Mouse (Mus musculus) heart, embryonic 10.5 days (tissue): ENCODE measurements around the gene Cenpu. TPM values are rescaled to one million over a fixed set of nuclear protein-coding genes. Genes with fewer than 3 reads are reported as not detected.
A peak's percentile ranks its signal among the peaks of the same experiment; 100 is the strongest.

Experiments
- DNase-seq: peaks from one replicate; pipeline ENCODE4 v3.0.0-alpha.2; 2017; ENCODE audit warnings: low spot score
- H3K27ac ChIP-seq: fragments of 300-500 bp; sonication (generic); 2 replicates; pipeline ENCODE4 v1.5.1; 2016; ENCODE audit warnings: mild to moderate bottlenecking
- H3K27me3 ChIP-seq: fragments of 300-500 bp; sonication (generic); 2 replicates; pipeline ENCODE4 v1.6.1; 2016; ENCODE audit warnings: mild to moderate bottlenecking; ENCODE audit not compliant: poor library complexity, insufficient read depth, severe bottlenecking
- H3K36me3 ChIP-seq: fragments of 300-500 bp; sonication (generic); 2 replicates; pipeline ENCODE4 v1.6.1; 2016; ENCODE audit warnings: mild to moderate bottlenecking, moderate library complexity
- H3K4me1 ChIP-seq: fragments of 300-500 bp; sonication (generic); 2 replicates; pipeline ENCODE4 v1.6.1; 2016; ENCODE audit warnings: mild to moderate bottlenecking
- H3K4me3 ChIP-seq: fragments of 300-500 bp; sonication (generic); 2 replicates; pipeline ENCODE4 v1.5.1; 2016; ENCODE audit warnings: mild to moderate bottlenecking, moderate library complexity
- H3K9me3 ChIP-seq: fragments of 300-500 bp; sonication (generic); 2 replicates; pipeline ENCODE4 v1.6.1; 2016; ENCODE audit warnings: mild to moderate bottlenecking, moderate library complexity
- WGBS: fragments of 180-500 bp; shearing (Covaris S2); methylation state at CpG from one replicate; pipeline ENCODE4 v1.1.7; 2016; 5-methylcytosine and 5-hydroxymethylcytosine counted together
- polyA plus RNA-seq: library from polyadenylated mRNA; unstranded; fragments of >200 nt; fragmentation: Nextera tagmentation; extraction: Ambion mirVana; gene quantifications from 2 replicates; pipeline ENCODE4 v1.2.1, GENCODE M21; 2016

Gene Cenpu
- 11.9 and 16.4 TPM in 2 replicates for polyA plus RNA-seq

- under 1% methylated on average over 50 of the region's 50 CpGs for WGBS
- Histone ChIP-seq H3K4me1 (peaks cover 14% of the 10 kb centered on the region), H3K4me3 (peak within 1 kb of the TSS; percentile 89), H3K27me3 (no peaks in the 10 kb centered on the region), H3K36me3 (peaks cover 10% of the 10 kb centered on the region), H3K9me3 (no peaks in the 10 kb centered on the region), H3K27ac (peak within 1 kb of the TSS; percentile 83)
- DNase-seq: peak; percentile 100
These were observed at the start of gene Cenpu for GRCm38 (mm10) chr8:46551615-46552440. Cenpu (plus strand) TSS chr8:46552028.

- H3K9me3 ChIP-seq: no peaks in the 10 kb centered on the region
- peak overlapping the region; percentile 57 for H3K27ac ChIP-seq
- H3K27me3 ChIP-seq: no peaks in the 10 kb centered on the region
- peaks cover 10% of the 10 kb centered on the region; the same call in 1 of the 2 replicates for H3K36me3 ChIP-seq
- no peak for DNase-seq
- WGBS: 23% methylated on average over 19 of the region's 19 CpGs
- H3K4me1 ChIP-seq: peaks cover 37% of the 10 kb centered on the region
- H3K4me3 ChIP-seq: peak overlapping the region; percentile 49
These were observed 49.3 kb upstream of the Cenpu start for GRCm38 (mm10) chr8:46502333-46503071.

GRCm38 (mm10) chr8:46503072-46503695, 48.6 kb upstream of the Cenpu start:
- peak overlapping the region; percentile 49 for H3K4me3 ChIP-seq
- peaks cover 10% of the 10 kb centered on the region; the same call in 1 of the 2 replicates for H3K36me3 ChIP-seq
- DNase-seq: no peak
- H3K27me3 ChIP-seq: no peaks in the 10 kb centered on the region
- peak overlapping the region; percentile 29 for H3K27ac ChIP-seq
- no peaks in the 10 kb centered on the region for H3K9me3 ChIP-seq
- H3K4me1 ChIP-seq: peaks cover 32% of the 10 kb centered on the region
- 83% methylated on average over 11 of the region's 12 CpGs for WGBS

DNA sequence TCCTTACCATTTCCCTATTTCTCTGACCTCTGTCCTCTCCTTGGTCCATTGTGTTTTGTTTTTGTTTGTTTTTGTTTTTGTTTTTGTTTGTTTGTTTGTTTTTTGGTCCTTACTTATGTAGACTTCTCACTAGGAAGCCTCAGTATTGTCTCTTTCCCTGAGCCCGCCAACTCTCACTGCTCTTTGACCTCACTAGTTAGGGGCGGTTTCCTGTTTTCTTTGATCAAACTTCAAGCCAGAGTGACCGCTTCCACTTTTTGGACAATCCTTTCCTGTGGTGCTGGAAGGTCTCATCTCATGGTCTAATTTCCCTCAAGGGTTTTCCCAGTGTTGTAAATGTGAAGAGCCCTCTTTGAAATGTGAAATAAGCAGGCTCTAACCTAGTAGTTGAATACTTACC, 47.6 kb upstream of the Cenpu start:
- WGBS: 66% methylated on average over 3 of the region's 3 CpGs
- no peak overlapping the region for H3K27ac ChIP-seq
- peaks cover 27% of the 10 kb centered on the region for H3K4me1 ChIP-seq
- no peaks in the 10 kb centered on the region for H3K27me3 ChIP-seq
- no peak overlapping the region for H3K4me3 ChIP-seq
- H3K9me3 ChIP-seq: no peaks in the 10 kb centered on the region
- H3K36me3 ChIP-seq: peaks cover 17% of the 10 kb centered on the region; the same call in 1 of the 2 replicates
- no peak for DNase-seq

GRCm38 (mm10) chr8:46508488-46509395, 43.1 kb upstream of the Cenpu start:
- H3K9me3 ChIP-seq: no peaks in the 10 kb centered on the region
- no peaks in the 10 kb centered on the region for H3K27me3 ChIP-seq
- H3K4me3 ChIP-seq: no peak overlapping the region
- peaks cover 9% of the 10 kb centered on the region for H3K4me1 ChIP-seq
- peaks cover 22% of the 10 kb centered on the region for H3K36me3 ChIP-seq
- H3K27ac ChIP-seq: no peak overlapping the region
- no peak for DNase-seq
- WGBS: 83% methylated on average over 14 of the region's 14 CpGs

GRCm38 (mm10) chr8:46509474-46509873, 42.4 kb upstream of the Cenpu start:
- Histone ChIP-seq H3K36me3 (peaks cover 25% of the 10 kb centered on the region), H3K27me3 (no peaks in the 10 kb centered on the region), H3K27ac (no peak overlapping the region), H3K4me1 (0 out of 2 replicates have a peak, but pooled peaks cover 3% of the 10 kb centered on the region), H3K9me3 (no peaks in the 10 kb centered on the region), H3K4me3 (no peak overlapping the region)
- 86% methylated on average over 3 of the region's 3 CpGs for WGBS
- no peak for DNase-seq

- WGBS: 81% methylated on average over 9 of the region's 9 CpGs
- no peak overlapping the region for H3K27ac ChIP-seq
- no peak overlapping the region for H3K4me3 ChIP-seq
- H3K36me3 ChIP-seq: peaks cover 24% of the 10 kb centered on the region
- no peaks in the 10 kb centered on the region for H3K9me3 ChIP-seq
- no peak for DNase-seq
- 0 out of 2 replicates have a peak, but pooled peaks cover 3% of the 10 kb centered on the region for H3K4me1 ChIP-seq
- no peaks in the 10 kb centered on the region for H3K27me3 ChIP-seq
These were observed 40.5 kb upstream of the Cenpu start for GRCm38 (mm10) chr8:46511336-46511735.

- Histone ChIP-seq H3K9me3 (no peaks in the 10 kb centered on the region), H3K36me3 (peaks cover 20% of the 10 kb centered on the region), H3K4me1 (0 out of 2 replicates have a peak, but pooled peaks cover 3% of the 10 kb centered on the region), H3K27me3 (no peaks in the 10 kb centered on the region), H3K27ac (no peak overlapping the region), H3K4me3 (no peak overlapping the region)
- DNase-seq: no peak
- WGBS: 58% methylated on average over 8 of the region's 8 CpGs
These were observed 39.3 kb upstream of the Cenpu start for GRCm38 (mm10) chr8:46512538-46512937.

- H3K36me3 ChIP-seq: peaks cover 21% of the 10 kb centered on the region
- 76% methylated on average over 1 of the region's 1 CpGs for WGBS
- H3K27me3 ChIP-seq: no peaks in the 10 kb centered on the region
- no peak for DNase-seq
- H3K9me3 ChIP-seq: no peaks in the 10 kb centered on the region
- 0 out of 2 replicates have a peak, but pooled peaks cover 3% of the 10 kb centered on the region for H3K4me1 ChIP-seq
- H3K4me3 ChIP-seq: no peak overlapping the region
- H3K27ac ChIP-seq: no peak overlapping the region
These were observed 37.8 kb upstream of the Cenpu start for GRCm38 (mm10) chr8:46514027-46514426.

DNA sequence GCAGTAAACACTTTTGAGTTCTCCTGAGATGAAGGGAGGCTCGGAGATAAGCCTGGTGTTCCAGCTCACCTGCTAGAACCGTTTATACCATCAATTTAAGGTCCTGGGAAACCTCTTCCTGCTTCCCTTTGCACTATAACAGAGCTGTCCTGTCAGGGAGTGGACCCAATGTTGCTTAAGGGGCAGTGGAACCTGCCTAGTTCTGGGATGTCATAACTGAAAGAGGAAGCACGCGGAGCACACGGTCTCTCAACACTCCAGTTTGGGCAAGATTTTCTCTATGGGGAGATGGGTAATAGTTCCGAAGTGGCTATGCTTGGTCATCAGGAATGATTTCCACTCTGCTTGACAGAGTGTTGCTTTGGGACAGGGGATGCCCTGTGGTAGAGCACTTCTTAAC, 31.2 kb upstream of the Cenpu start:
- DNase-seq: no peak
- Histone ChIP-seq H3K27me3 (no peaks in the 10 kb centered on the region), H3K27ac (no peak overlapping the region), H3K36me3 (peaks cover 18% of the 10 kb centered on the region; the same call in 1 of the 2 replicates), H3K4me3 (no peak overlapping the region), H3K9me3 (no peaks in the 10 kb centered on the region), H3K4me1 (no peaks in the 10 kb centered on the region)
- 84% methylated on average over 6 of the region's 6 CpGs for WGBS

- no peaks in the 10 kb centered on the region for H3K4me1 ChIP-seq
- H3K9me3 ChIP-seq: no peaks in the 10 kb centered on the region
- no peak overlapping the region for H3K27ac ChIP-seq
- no peak for DNase-seq
- H3K27me3 ChIP-seq: no peaks in the 10 kb centered on the region
- no peak overlapping the region for H3K4me3 ChIP-seq
- 90% methylated on average over 8 of the region's 8 CpGs for WGBS
- H3K36me3 ChIP-seq: peaks cover 21% of the 10 kb centered on the region; the same call in 1 of the 2 replicates
These were observed 25.7 kb upstream of the Cenpu start for GRCm38 (mm10) chr8:46526098-46526497.

GRCm38 (mm10) chr8:46526821-46527220, 25.0 kb upstream of the Cenpu start:
- Histone ChIP-seq H3K27ac (no peak overlapping the region), H3K36me3 (peaks cover 23% of the 10 kb centered on the region; the same call in 1 of the 2 replicates), H3K9me3 (no peaks in the 10 kb centered on the region), H3K4me3 (no peak overlapping the region), H3K4me1 (no peaks in the 10 kb centered on the region), H3K27me3 (no peaks in the 10 kb centered on the region)
- DNase-seq: no peak
- WGBS: 83% methylated on average over 10 of the region's 10 CpGs
